Mouse (Mus musculus): ENCODE data around the gene Narfl.

Narfl gene

DNA sequence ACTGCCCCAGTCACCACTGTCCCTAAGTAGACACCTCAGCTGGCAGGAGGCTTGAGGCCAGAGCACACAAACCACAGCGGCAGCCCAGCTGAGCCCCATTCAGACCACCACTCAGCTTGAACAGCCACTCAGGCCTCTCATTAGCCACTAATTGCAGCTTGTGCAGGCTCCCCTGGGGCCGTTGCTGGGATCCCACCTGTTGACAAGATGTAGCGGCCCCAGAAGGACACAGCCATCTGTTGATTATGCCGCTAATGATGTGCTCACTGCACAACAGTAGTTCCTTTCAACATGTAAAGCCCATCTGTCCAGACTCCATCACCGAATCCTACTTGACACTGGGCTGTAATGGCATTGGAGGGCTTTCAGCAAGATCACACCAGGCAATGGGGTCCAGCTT is 7.7 kb upstream of the Narfl start:
- no peak for DNase-seq

DNA sequence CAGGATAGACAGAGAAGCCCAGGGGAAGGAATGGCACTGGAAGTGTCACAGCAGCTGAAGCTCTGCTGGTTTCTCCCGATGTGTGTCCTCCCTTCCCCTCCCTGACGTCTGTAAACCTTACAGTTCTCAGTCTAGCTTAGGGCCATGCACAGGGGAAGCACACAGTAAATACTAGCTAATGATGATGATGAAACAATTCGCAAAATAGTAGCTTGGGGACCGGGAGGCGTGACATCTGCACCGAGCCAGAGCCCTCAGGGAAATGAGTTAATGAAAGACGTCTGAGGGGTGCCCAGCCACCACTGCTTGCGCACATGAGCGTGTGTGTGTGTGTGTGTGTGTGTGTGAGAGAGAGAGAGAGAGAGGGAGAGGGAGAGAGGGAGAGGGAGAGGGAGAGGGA is 4.2 kb upstream of the Narfl start:
- no peak for DNase-seq

DNA sequence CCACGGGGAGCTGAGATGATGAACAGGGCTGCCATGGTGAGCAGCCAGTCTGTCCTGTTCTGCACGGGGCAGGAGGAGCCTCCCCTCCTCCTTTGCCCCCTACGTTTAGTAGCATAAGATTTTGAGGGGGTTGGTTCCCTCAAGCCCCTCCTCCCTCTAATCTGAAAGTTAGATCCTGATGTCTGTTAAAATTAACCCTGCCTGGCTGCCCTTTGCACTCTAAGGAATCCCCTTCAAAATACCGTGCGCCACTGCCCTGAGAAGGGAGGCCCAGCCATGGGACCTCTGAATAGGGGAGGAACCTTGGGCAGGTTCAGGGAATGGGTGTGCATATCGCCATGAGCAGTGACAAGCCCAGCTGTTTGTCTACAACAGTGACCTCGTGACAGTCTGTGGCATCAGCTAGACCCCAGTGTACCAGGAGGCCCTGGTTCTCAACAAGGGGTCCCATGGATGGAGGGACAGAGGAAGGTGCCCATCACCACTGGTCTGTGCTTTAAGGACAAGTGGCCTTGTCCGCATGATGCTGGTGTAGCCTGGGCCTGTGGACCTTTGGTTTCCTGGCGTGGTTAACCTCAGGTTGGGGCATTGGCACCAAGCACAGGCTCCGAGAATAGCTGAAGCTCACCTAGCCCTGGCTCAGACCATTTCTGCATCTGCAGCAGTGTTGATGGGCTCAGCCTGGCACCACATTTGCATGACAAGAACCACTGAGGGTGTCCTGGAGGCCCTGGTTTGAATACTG is 1.9 kb downstream of the Narfl start:
- DNase-seq = peak; percentile 24

DNA sequence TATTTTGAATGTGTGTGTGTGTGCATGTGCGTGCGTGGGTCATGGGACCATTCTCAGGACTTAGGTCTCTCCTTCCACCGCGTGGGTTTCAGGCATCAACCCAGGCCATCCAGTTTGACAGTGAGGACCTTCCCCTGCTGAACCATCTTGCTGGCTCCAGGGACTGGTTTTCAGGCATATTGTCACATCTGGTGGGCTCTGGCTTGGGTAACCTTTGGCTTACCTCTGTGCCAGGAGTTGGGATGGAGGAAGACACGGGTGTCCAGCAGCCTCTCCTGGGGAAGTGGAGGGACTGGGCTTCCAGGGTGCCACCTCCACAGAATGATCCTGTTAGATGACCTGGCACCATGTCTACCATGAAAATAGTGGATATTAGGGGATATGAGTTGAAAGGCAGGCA is 4.4 kb downstream of the Narfl start:
- no peak for DNase-seq

GRCm38 (mm10) chr17:25781339-25781738 is 7.8 kb downstream of the Narfl start:
- no peak for DNase-seq

DNA sequence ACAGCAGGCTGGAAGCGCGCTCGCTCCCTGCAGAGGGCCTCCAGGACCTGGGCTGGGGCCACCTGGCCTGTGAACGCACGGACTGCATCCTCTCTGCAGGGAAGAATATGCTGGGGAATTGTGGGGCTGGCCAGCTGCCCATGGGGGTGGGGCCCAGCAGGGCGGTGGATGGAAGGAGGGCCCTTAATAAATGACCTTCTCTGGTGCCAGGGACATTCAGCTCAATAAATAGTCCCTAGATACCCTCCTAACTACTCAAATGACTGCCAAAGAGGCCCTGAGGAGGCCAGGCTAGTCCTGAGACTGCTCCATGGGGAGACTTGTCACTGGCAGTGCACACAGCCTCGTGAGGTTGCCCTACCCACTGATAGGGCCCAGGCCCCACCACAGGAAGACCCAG is 9.5 kb downstream of the Narfl start:
- DNase-seq = peak; percentile 71

- DNase-seq = peak; percentile 46
Observed at GRCm38 (mm10) chr17:25783861-25784574, 10.4 kb downstream of the Narfl start.

DNA sequence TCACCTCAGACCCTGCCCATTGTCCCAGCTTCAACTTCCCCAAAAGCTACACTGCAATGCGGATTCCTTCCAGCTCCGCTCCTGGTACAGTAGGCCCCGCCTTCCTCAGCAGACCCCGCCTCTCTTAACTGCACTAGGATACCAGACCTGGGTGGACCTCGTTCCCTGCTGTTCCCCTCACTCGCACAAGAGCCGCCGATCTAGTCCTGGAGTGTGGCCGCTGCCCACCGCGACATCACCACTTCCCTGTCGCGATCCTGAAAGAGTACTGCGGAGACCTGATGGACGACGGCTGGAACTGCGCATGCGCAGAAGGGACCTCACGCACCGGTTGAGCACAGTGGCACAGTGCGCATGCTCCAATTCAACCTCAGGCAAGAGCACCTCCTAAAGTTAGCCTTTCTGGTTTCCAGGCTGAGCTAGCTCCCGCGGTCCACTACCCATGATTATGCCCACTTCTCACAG is 11.7 kb downstream of the Narfl start, which contains the start of gene Haghl:
Gene Haghl, minus strand, starts transcription at position 393 of the 465 bp plus-strand sequence.
- peak; percentile 98 for DNase-seq

- DNase-seq = no peak
Observed at GRCm38 (mm10) chr17:25786280-25786679, 12.7 kb downstream of the Narfl start, which contains the start of gene Ccdc78. Ccdc78 (plus strand) TSS chr17:25786580.

GRCm38 (mm10) chr17:25786781-25787504 is 13.4 kb downstream of the Narfl start:
- DNase-seq = no peak

GRCm38 (mm10) chr17:25791320-25791842 is 17.8 kb downstream of the Narfl start:
- DNase-seq = no peak

DNA sequence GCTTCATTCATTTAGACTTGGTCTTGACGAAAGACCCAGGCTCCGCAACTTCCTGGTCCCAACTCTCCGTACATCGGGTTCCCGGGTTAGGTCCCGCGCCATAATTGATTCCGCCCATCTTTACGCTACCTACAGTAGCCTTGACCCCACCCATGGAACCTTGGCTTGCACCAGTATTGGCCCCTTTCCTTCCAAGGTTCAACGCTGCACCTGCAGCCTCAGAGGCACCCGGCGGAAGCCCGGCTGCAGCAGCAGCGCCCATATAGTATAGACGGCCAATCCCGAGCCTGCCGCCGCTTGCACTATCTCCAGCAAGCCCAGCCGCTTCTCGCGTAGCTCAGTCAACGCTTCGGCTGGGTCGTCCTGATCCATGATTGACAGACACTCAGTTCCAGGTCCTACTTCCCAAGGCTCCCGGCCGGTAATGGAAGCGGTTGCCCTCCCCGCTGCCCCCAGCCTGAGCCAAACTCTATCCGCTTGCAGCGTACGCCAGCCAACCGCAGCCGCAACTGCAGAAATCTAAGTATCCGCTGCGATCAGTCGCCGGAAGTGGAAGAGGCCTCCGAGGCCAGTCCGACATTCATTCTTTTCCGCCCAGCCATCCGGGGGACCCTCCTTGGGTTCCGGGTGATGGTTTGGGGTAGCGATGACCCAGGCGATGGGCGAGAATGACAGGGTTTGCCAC is 18.4 kb downstream of the Narfl start:
- peak; percentile 86 for DNase-seq

- DNase-seq = no peak
Observed at GRCm38 (mm10) chr17:25792615-25793014, 19.0 kb downstream of the Narfl start, which contains the start of gene Fam173a. Fam173a (minus strand) TSS chr17:25792901.

- no peak for DNase-seq
Observed at GRCm38 (mm10) chr17:25794197-25794596, 20.6 kb downstream of the Narfl start.

- DNase-seq = no peak
Observed at GRCm38 (mm10) chr17:25794998-25795397, 21.4 kb downstream of the Narfl start.

- no peak for DNase-seq
Observed at GRCm38 (mm10) chr17:25795609-25796092, 22.1 kb downstream of the Narfl start, which contains the start of gene AC134908.4. AC134908.4 (minus strand) TSS chr17:25795659.

DNA sequence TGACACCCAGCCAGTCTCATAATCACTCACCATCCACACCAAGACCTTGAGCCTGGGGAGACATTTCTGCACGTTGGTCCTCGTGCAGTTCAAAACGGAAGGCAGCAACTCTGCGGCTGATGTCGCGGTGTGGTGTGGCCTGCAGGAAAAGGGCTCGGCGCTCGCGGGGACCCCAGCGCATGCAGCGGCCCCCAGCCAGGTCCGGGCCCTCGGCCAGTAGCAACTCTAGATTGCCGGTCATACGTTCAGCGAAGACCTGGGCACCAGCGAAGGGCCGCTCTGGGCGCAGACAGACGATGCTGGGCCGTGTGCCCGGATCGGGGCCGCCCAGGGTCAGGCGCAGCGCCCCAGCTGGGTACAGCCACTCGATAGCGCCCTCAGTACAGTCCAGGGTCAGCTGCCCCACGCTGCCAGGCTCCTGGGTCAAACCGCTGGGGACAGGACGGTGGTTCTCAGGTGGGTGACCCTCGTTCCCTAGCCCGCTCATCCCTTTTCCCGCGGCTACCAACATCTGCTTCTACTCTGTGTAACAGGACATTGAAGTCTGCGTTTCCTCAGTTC is 22.7 kb downstream of the Narfl start:
- no peak for DNase-seq

- DNase-seq = no peak
Observed at GRCm38 (mm10) chr17:25796951-25797369, 23.4 kb downstream of the Narfl start, which contains the start of gene Metrn. Metrn (minus strand) TSS chr17:25797136.

- peak; percentile 86 for DNase-seq
Observed at GRCm38 (mm10) chr17:25801029-25801428, 27.5 kb downstream of the Narfl start.

- DNase-seq = no peak
Observed at GRCm38 (mm10) chr17:25802825-25803517, 29.4 kb downstream of the Narfl start.

DNA sequence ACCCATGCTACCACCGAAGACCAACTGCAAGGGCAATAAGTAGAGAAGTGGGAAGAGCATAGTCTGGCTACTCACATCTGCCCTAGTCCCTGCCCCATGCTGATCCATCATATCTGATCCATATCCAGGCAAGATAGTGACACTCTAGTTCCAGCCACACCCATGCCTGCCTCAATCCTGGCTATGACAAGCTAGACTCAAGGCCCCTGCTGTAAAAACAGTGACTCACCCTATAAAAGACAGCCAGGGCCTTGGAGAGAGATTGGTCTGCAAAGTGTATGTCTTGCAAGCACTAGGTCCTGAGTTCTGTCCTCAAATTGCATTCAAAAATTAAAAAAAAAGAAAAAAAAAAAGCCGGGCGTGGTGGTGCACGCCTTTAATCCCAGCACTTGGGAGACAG is 32.9 kb downstream of the Narfl start:
- no peak for DNase-seq

Data from cerebellum, adult 9-10 months (tissue).